Mouse (Mus musculus) lung, embryonic 14.5 days (tissue): ENCODE data around the gene Vwce. TPM values are rescaled to one million over a fixed set of nuclear protein-coding genes. Genes with fewer than 3 reads are reported as not detected.

ENCODE experiments used
- ATAC-seq: fragments of 200-750 bp; cut with Nextera tagmentation; 2 replicates; pipeline ENCODE4 v1.8.0; 2017; ENCODE audit warnings: mild to moderate bottlenecking, moderate TSS enrichment, moderate library complexity; ENCODE audit not compliant: insufficient read depth
- DNase-seq: peaks from one replicate; pipeline ENCODE4 v3.0.0-alpha.2; 2015
- H3K27ac ChIP-seq: fragments of 300-500 bp; sonication (generic); 2 replicates; pipeline ENCODE4 v1.5.1; 2014; ENCODE audit warnings: low read depth, mild to moderate bottlenecking, moderate library complexity
- H3K27me3 ChIP-seq: fragments of 300-500 bp; sonication (generic); 2 replicates; pipeline ENCODE4 v1.6.1; 2014; ENCODE audit warnings: low read length, control low read depth; ENCODE audit not compliant: insufficient read depth
- H3K36me3 ChIP-seq: fragments of 300-500 bp; sonication (generic); 2 replicates; pipeline ENCODE4 v1.6.1; 2014; ENCODE audit warnings: control low read depth; ENCODE audit not compliant: insufficient read depth
- H3K4me1 ChIP-seq: fragments of 300-500 bp; sonication (generic); 2 replicates; pipeline ENCODE4 v1.6.1; 2014; ENCODE audit warnings: antibody characterized with exemption, control low read depth; ENCODE audit not compliant: insufficient read depth
- H3K4me2 ChIP-seq: fragments of 300-500 bp; sonication (generic); 2 replicates; pipeline ENCODE4 v1.6.1; 2014; ENCODE audit warnings: mild to moderate bottlenecking
- H3K4me3 ChIP-seq: fragments of 300-500 bp; sonication (generic); 2 replicates; pipeline ENCODE4 v1.5.1; 2014; ENCODE audit warnings: low read depth, low read length
- H3K9ac ChIP-seq: fragments of 300-500 bp; sonication (generic); 2 replicates; pipeline ENCODE4 v1.6.1; 2014
- H3K9me3 ChIP-seq: fragments of 300-500 bp; sonication (generic); 2 replicates; pipeline ENCODE4 v1.6.1; 2016; ENCODE audit warnings: low read depth, low read length, control low read depth
- CTCF ChIP-seq: IDR thresholded peaks from 2 replicates; pipeline ENCODE4 v1.5.1; 2016; ENCODE audit warnings: antibody characterized with exemption, low read depth
- WGBS: fragments of 180-500 bp; shearing (Covaris S2); extraction: QIAGEN DNeasy Blood & Tissue Kit; methylation state at CpG from one replicate; pipeline ENCODE4 v1.1.7; 2014; 5-methylcytosine and 5-hydroxymethylcytosine counted together
- polyA plus RNA-seq: library from polyadenylated mRNA; unstranded; fragments of >200 nt; fragmentation: Nextera tagmentation; extraction: Ambion mirVana; gene quantifications from 2 replicates; pipeline ENCODE4 v1.2.1, GENCODE M21; 2014

The Vwce gene
- polyA plus RNA-seq, 1 experiment from 2014 or later = 1.3 TPM

DNA sequence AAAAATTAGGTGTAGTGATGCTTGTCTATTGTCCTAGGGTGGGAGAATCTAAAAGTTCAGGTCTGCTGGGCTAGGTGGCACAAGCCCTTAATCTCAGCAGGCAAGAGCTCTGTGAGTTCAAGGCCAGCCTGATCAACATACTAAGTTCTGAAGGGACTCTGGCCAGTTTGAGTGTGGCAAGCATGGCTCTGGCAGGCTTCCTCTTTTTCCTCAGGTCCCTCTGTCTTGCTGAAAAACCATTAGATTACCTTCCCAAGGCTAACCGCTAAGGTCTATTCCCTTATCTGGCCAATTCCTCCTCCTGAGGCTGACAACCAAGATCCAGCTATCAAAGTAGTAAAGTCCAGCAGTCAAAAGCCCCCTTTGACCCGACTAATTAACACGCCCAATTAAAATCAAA lies 28.7 kb downstream of the Vwce start:
- Histone ChIP-seq H3K27me3 (no peaks in the 10 kb centered on the region), H3K4me1 (no peaks in the 10 kb centered on the region), H3K27ac (no peak overlapping the region), H3K36me3 (no peaks in the 10 kb centered on the region), H3K4me3 (no peak overlapping the region), H3K9ac (no peak overlapping the region), H3K4me2 (no peak overlapping the region), H3K9me3 (no peaks in the 10 kb centered on the region)
- WGBS = 63% methylated on average over 3 of the region's 3 CpGs
- no peak for TF ChIP-seq CTCF
- DNase-seq = no peak
- no peak for ATAC-seq

DNA sequence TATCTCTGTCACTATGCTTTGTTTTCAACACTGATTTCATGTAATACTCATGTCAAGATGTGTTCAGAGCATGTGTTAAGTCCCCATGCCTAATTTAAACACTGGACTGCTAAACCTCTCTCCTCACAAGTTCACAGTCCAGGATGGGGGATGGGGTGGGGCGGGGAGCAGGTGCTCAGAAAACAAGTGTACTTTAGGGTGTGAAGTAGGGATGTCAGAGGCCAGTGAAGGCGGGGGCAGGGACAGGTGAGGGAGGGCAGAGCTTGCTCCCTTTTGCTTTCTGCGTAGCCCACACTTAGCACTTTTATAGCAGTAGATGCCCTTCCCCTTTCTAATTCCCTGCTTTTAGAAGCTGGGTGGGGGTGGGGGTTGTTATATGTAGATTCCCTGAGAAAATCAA lies 31.1 kb downstream of the Vwce start:
- Histone ChIP-seq H3K9ac (no peak overlapping the region), H3K27me3 (no peaks in the 10 kb centered on the region), H3K9me3 (no peaks in the 10 kb centered on the region), H3K4me2 (no peak overlapping the region), H3K4me3 (no peak overlapping the region), H3K27ac (no peak overlapping the region), H3K36me3 (no peaks in the 10 kb centered on the region), H3K4me1 (no peaks in the 10 kb centered on the region)
- WGBS = 54% methylated on average over 3 of the region's 3 CpGs
- ATAC-seq (no peak; the same call in 1 of the 2 replicates), DNase-seq (no peak)
- no peak for TF ChIP-seq CTCF

DNA sequence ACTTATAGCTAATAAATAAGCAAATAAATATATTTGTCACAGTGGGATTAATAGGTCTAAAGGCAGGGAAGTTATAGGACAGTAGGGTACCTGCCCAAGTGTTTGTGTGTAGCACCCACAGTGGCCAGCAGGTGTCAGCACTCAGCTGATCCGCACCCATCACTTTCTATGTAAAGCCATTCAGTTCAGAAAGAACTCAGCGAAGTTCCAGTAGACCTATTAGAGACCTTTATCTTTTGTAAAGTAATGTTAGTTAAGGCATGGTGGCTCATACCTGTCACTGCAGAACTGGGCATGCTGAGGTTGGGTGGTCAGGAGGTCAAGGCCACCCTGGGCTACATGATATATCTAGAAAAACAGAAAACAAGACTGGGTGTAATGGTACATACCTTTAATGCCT lies 31.5 kb downstream of the Vwce start:
- peak; percentile 89 for TF ChIP-seq CTCF
- Histone ChIP-seq H3K36me3 (no peaks in the 10 kb centered on the region), H3K4me3 (no peak overlapping the region), H3K27me3 (no peaks in the 10 kb centered on the region), H3K4me2 (no peak overlapping the region), H3K27ac (no peak overlapping the region), H3K9ac (no peak overlapping the region), H3K9me3 (no peaks in the 10 kb centered on the region), H3K4me1 (no peaks in the 10 kb centered on the region)
- 8% methylated on average over 2 of the region's 2 CpGs for WGBS
- ATAC-seq = peak; percentile 62; the same call in 1 of the 2 replicates
- DNase-seq = peak; percentile 84

DNA sequence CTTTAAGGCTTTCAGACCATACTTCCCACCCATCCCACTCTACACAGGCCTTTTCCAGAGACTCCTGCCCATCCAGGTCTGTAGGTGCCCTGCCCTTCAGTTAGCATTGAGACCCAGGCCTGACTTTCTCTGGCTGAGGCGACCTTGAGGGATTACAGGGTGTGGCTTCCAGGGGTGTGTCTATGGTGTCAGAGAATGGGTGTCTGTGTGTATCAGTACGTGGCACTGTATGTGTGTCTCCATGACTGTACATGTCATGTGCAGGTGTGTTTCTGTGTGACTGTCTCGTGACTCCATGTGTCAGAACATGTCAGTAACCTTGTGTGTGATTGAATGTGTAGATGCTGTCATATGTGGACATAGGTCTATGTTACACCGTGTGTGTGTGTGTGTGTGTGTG lies 37.3 kb downstream of the Vwce start:
- no peaks in the 10 kb centered on the region for H3K9me3 ChIP-seq
- H3K27ac ChIP-seq = no peak overlapping the region
- no peaks in the 10 kb centered on the region for H3K4me1 ChIP-seq
- no peak overlapping the region for H3K4me2 ChIP-seq
- no peaks in the 10 kb centered on the region for H3K36me3 ChIP-seq
- DNase-seq = no peak
- H3K27me3 ChIP-seq = no peaks in the 10 kb centered on the region
- WGBS = 65% methylated on average over 4 of the region's 4 CpGs
- TF ChIP-seq CTCF = no peak
- no peak overlapping the region for H3K9ac ChIP-seq
- no peak for ATAC-seq
- H3K4me3 ChIP-seq = no peak overlapping the region

DNA sequence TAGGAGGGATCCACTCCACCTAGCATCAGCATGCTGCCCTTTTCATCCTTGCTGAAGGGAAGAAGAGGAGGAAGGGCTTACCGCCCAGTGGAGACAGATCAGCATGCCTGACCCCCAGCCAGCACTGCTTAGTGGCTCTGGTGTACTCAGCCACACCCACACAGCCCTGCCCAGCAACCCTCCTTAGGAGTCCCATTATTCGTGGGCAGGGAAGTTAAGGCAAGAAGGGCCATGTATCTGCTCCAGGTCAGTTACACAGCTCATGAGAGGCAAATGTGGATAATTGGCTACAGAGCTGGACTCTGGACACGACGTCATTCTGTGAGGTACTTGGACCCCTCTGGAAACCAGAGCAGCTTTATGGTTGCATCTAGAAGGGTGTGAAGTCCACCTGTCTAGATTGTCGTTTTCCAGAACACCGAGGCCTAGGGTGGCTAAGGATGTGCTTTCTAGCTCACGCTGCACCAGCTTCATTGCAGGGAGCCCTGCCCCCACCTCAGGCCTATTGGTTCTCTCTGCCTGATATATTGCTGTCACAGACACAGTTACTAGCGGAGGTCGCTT lies 37.9 kb downstream of the Vwce start:
- ATAC-seq = no peak; the same call in 1 of the 2 replicates

DNA sequence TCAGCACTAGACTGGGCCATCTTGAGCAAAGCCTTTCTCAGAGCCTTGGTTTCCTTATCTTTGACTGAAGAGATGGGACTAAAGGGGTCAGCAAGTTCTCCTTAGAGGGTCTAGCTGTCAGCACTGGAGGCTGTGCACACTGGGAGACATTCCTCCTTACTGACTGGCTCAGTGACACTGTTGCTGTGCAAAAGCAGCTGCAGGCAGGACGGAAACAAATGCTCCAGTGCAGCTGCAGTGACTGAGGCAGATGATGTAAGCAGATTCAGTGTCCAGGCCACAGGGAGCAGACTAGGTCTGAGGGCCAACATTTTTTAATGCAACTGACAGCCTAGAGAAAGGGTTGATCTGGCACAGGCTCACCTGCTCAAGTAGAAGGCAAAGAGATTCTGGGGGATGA lies 39.3 kb downstream of the Vwce start:
- no peak overlapping the region for H3K4me2 ChIP-seq
- H3K4me1 ChIP-seq = no peaks in the 10 kb centered on the region
- no peak for TF ChIP-seq CTCF
- H3K9me3 ChIP-seq = no peaks in the 10 kb centered on the region
- no peaks in the 10 kb centered on the region for H3K27me3 ChIP-seq
- H3K27ac ChIP-seq = no peak overlapping the region
- DNase-seq (no peak), ATAC-seq (no peak)
- H3K36me3 ChIP-seq = no peaks in the 10 kb centered on the region
- H3K4me3 ChIP-seq = no peak overlapping the region
- no peak overlapping the region for H3K9ac ChIP-seq
- 48% methylated on average over 1 of the region's 1 CpGs for WGBS

More for the DNA sequence above, 37.9 kb downstream of the Vwce start:
- no peak for DNase-seq
- Histone ChIP-seq H3K9ac (no peak overlapping the region), H3K27ac (no peak overlapping the region), H3K4me3 (no peak overlapping the region), H3K4me1 (no peaks in the 10 kb centered on the region), H3K9me3 (no peaks in the 10 kb centered on the region), H3K36me3 (no peaks in the 10 kb centered on the region), H3K27me3 (no peaks in the 10 kb centered on the region), H3K4me2 (no peak overlapping the region)
- no peak for TF ChIP-seq CTCF
- 58% methylated on average over 9 of the region's 9 CpGs for WGBS

DNA sequence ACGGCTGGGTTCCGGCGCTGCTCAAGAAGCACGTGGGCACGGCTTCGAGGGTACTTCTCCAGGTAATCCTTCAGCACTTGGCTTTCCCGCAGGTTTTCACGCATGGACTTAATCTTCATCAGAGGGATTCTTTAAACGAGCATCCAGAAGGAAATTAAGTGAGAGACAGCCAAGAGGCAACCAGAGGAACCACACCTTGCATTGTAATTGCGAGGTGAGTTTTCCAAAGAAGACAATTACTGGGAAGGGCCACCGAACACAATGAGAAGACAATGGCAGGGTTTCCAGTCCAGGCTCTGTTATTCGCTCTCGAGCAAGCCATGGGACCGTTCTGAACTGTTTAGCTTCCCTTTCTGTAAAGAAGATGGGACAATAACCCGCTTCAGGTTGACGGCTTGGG lies 42.6 kb downstream of the Vwce start:
- ATAC-seq (no peak), DNase-seq (no peak)
- H3K9ac ChIP-seq = no peak overlapping the region
- no peaks in the 10 kb centered on the region for H3K27me3 ChIP-seq
- WGBS = 78% methylated on average over 16 of the region's 16 CpGs
- H3K36me3 ChIP-seq = no peaks in the 10 kb centered on the region
- H3K4me2 ChIP-seq = no peak overlapping the region
- no peak overlapping the region for H3K4me3 ChIP-seq
- no peak overlapping the region for H3K27ac ChIP-seq
- no peaks in the 10 kb centered on the region for H3K9me3 ChIP-seq
- TF ChIP-seq CTCF = no peak
- no peaks in the 10 kb centered on the region for H3K4me1 ChIP-seq
